Mouse (Mus musculus) kidney, postnatal 0 days (tissue): Measurements from ENCODE around the gene Prkca. TPM values are rescaled to one million over a fixed set of nuclear protein-coding genes. Genes with fewer than 3 reads are reported as not detected.

Experiments used
- ATAC-seq: fragments of 200-750 bp; cut with Nextera tagmentation; replicated peaks from 2 replicates; pipeline ENCODE4 v1.8.0; 2017; ENCODE audit warnings: low read depth, moderate number of reproducible peaks, moderate TSS enrichment, moderate library complexity; ENCODE audit not compliant: low FRiP score
- DNase-seq: peaks from one replicate; pipeline ENCODE4 v3.0.0-alpha.2; 2016; ENCODE audit warnings: low spot score
- H3K27ac ChIP-seq: fragments of 300-500 bp; sonication (generic); 2 replicates; pipeline ENCODE4 v1.5.1; 2014; ENCODE audit warnings: mild to moderate bottlenecking
- H3K27me3 ChIP-seq: fragments of 300-500 bp; sonication (generic); 2 replicates; pipeline ENCODE4 v1.6.1; 2014; ENCODE audit warnings: low read length, mixed read lengths; ENCODE audit not compliant: insufficient read depth
- H3K36me3 ChIP-seq: fragments of 300-500 bp; sonication (generic); 2 replicates; pipeline ENCODE4 v1.6.1; 2014; ENCODE audit warnings: low read length, mixed read lengths; ENCODE audit not compliant: insufficient read depth
- H3K4me1 ChIP-seq: fragments of 300-500 bp; sonication (generic); replicated peaks from 2 replicates; pipeline ENCODE4 v1.6.1; 2014; ENCODE audit warnings: antibody characterized with exemption, low read length, mixed read lengths; ENCODE audit not compliant: insufficient read depth
- H3K4me2 ChIP-seq: fragments of 300-500 bp; sonication (generic); 2 replicates; pipeline ENCODE4 v1.6.1; 2014; ENCODE audit warnings: mild to moderate bottlenecking, low read length, moderate library complexity, mixed read lengths
- H3K4me3 ChIP-seq: fragments of 300-500 bp; sonication (generic); replicated peaks from 2 replicates; pipeline ENCODE4 v1.5.1; 2014; ENCODE audit warnings: low read depth, low read length
- H3K9ac ChIP-seq: fragments of 300-500 bp; sonication (generic); 2 replicates; pipeline ENCODE4 v1.6.1; 2014; ENCODE audit warnings: low read depth, low read length
- H3K9me3 ChIP-seq: fragments of 300-500 bp; sonication (generic); replicated peaks from 2 replicates; pipeline ENCODE4 v1.6.1; 2016; ENCODE audit warnings: low read length, inconsistent platforms, mixed read lengths
- CTCF ChIP-seq: IDR thresholded peaks from 2 replicates; pipeline ENCODE4 v1.5.1; 2016; ENCODE audit warnings: antibody characterized with exemption, low read depth, mild to moderate bottlenecking, moderate library complexity
- WGBS: fragments of 180-500 bp; shearing (Covaris S2); extraction: QIAGEN DNeasy Blood & Tissue Kit; methylation state at CpG from one replicate; pipeline ENCODE4 v1.1.7; 2014; 5-methylcytosine and 5-hydroxymethylcytosine counted together
- polyA plus RNA-seq: library from polyadenylated mRNA; unstranded; fragments of >200 nt; fragmentation: Nextera tagmentation; extraction: Ambion mirVana; gene quantifications from 2 replicates; pipeline ENCODE4 v1.2.1, GENCODE M21; 2015

Prkca gene
- polyA plus RNA-seq, 1 experiment from 2014 or later: 9.3 TPM

DNA sequence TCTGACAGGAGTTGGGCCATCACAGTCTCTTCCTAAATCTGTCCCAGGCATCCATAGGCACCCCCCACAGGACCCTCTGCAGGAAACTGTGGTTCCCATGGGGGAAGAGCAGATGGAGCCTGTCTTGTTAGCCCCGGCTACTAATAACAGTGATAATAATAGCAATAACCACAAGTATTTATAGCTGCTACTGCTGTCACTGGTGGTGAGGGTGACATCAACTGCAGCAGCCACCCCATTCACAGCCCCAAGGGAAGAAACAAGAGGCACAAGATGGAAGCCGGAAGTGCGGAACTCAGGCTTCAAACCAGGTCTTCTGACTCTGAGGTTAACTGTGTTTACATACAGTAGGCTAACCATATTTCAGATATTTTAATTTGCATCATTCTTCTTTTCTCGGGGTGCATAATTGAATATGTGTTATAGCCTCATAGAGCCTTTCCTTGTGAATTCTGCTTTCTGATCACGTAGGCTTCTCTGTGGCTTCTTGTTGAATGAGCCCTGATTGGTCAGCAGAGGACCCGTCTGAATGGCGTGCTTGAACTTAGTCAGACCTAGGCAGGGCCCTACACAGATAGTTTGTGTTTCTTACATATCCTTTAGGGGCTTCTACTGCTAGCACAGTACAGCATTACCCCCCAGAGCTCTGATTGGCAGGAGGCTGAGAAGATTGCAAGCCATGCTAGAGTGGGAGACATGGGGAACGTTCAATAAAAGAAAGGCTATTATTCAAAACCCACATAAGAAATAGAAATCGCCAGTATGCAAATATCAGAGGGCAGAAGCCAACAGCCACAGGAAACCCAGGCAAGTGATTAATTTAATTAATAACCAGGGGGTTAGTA lies 189.5 kb downstream of the Prkca start:
- no peak for TF ChIP-seq CTCF
- ATAC-seq: no peak

DNA sequence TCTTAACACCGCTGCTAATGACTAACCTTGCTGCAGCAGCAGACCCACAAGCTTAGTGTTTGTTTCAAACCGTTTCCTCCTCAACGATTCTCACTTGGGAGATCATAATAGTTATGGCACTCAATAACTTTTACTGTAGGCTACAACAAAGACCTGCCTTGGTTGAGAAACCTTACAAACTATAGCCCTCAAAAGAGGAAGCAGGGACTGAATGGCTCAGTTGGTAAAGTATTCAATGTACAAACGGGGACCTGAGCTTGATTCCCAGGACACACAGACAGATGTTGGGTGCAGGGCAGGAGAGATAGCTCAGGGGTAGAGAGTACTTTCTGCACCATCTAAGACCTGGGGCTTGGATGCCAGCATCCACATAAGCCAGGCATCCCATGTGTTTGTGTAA lies 191.1 kb downstream of the Prkca start:
- H3K27me3 ChIP-seq: no peaks in the 10 kb centered on the region
- ATAC-seq: no peak
- H3K9me3 ChIP-seq: no peaks in the 10 kb centered on the region
- no peak overlapping the region for H3K9ac ChIP-seq
- no peak for TF ChIP-seq CTCF
- H3K4me3 ChIP-seq: no peak overlapping the region
- H3K4me1 ChIP-seq: peaks cover 24% of the 10 kb centered on the region; the same call in 1 of the 2 replicates
- H3K27ac ChIP-seq: no peak overlapping the region
- no peak for DNase-seq
- no peak overlapping the region for H3K4me2 ChIP-seq
- no peaks in the 10 kb centered on the region for H3K36me3 ChIP-seq
- WGBS: 43% methylated on average over 4 of the region's 4 CpGs

More for the DNA sequence above, 189.5 kb downstream of the Prkca start:
- no peak overlapping the region for H3K4me2 ChIP-seq
- no peaks in the 10 kb centered on the region for H3K36me3 ChIP-seq
- H3K9ac ChIP-seq: no peak overlapping the region
- H3K27me3 ChIP-seq: no peaks in the 10 kb centered on the region
- H3K4me1 ChIP-seq: peaks cover 24% of the 10 kb centered on the region; the same call in 1 of the 2 replicates
- DNase-seq: no peak
- no peaks in the 10 kb centered on the region for H3K9me3 ChIP-seq
- WGBS: 72% methylated on average over 9 of the region's 9 CpGs
- no peak overlapping the region for H3K4me3 ChIP-seq
- H3K27ac ChIP-seq: no peak overlapping the region

DNA sequence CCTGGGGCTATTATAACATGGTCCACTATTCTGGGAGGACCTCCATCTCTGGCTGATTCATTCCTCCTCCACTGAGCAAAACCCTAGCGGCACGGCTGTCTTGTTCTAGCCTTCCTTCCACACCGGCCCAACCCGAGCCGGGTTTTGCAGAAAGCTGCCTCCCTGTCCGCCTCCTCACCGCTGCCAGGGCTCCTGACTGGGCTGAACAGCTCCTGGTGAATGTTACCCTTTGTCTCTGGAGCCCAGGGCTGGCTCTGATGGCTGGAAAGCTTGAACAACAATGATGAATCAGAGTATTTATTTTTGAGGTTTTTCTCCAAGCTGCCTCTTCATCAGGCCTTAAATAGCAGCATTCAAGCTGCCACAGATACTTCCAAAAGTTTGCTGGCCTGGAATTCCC lies 193.3 kb downstream of the Prkca start:
- DNase-seq: no peak
- no peak overlapping the region for H3K4me3 ChIP-seq
- no peaks in the 10 kb centered on the region for H3K27me3 ChIP-seq
- H3K27ac ChIP-seq: no peak overlapping the region
- no peaks in the 10 kb centered on the region for H3K9me3 ChIP-seq
- H3K4me2 ChIP-seq: no peak overlapping the region
- no peak overlapping the region for H3K9ac ChIP-seq
- TF ChIP-seq CTCF: no peak
- no peak for ATAC-seq
- 55% methylated on average over 7 of the region's 7 CpGs for WGBS
- peaks cover 16% of the 10 kb centered on the region; the same call in 1 of the 2 replicates for H3K4me1 ChIP-seq
- no peaks in the 10 kb centered on the region for H3K36me3 ChIP-seq

DNA sequence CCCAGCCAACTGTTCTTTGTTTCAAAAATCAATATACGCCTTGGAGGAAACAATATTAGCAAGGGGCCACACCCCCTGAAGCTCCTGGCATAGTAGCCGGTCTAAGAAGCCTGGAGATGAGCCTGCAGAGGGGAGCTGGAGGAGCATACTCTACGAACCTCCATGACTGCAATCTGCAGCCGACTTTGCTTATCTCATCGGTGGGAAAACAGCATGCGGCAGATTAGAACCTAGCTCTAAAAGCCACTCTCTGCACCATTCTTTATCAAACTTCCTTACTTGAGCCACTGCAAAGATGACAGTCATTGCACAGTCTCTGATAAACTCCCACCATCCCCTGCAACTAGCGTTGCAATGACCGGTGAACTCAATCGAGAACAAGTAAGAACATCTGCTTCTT lies 194.5 kb downstream of the Prkca start:
- no peak for TF ChIP-seq CTCF
- Histone ChIP-seq H3K4me1 (peaks cover 11% of the 10 kb centered on the region; the same call in 1 of the 2 replicates), H3K4me2 (no peak overlapping the region), H3K27ac (no peak overlapping the region), H3K9ac (no peak overlapping the region), H3K9me3 (no peaks in the 10 kb centered on the region), H3K27me3 (no peaks in the 10 kb centered on the region), H3K4me3 (no peak overlapping the region), H3K36me3 (no peaks in the 10 kb centered on the region)
- DNase-seq (no peak), ATAC-seq (no peak)
- 77% methylated on average over 9 of the region's 9 CpGs for WGBS

DNA sequence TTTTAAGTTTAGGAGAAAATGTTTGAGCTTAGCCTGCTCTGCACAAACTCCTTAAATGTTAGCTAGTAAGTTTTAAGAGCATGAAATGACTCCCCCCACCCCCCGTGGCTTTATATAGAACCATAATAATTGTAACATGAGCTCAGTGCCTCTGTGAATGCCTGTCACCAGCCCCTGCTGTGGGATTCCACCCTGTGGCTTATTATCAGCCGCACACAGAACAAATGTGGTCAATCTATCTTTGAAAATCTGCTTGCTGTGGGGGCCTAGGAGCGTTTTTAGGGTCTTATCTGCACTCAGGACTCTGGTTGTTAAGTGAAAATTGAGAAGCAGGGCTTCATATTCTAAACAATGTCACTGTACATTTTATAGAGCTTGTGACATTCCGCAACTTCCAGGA lies 195.2 kb downstream of the Prkca start:
- no peaks in the 10 kb centered on the region for H3K36me3 ChIP-seq
- no peak overlapping the region for H3K4me3 ChIP-seq
- H3K4me1 ChIP-seq: peaks cover 5% of the 10 kb centered on the region; the same call in 1 of the 2 replicates
- H3K9me3 ChIP-seq: no peaks in the 10 kb centered on the region
- DNase-seq (no peak), ATAC-seq (no peak)
- no peak overlapping the region for H3K9ac ChIP-seq
- TF ChIP-seq CTCF: no peak
- no peaks in the 10 kb centered on the region for H3K27me3 ChIP-seq
- WGBS: 52% methylated on average over 4 of the region's 4 CpGs
- no peak overlapping the region for H3K4me2 ChIP-seq
- no peak overlapping the region for H3K27ac ChIP-seq

DNA sequence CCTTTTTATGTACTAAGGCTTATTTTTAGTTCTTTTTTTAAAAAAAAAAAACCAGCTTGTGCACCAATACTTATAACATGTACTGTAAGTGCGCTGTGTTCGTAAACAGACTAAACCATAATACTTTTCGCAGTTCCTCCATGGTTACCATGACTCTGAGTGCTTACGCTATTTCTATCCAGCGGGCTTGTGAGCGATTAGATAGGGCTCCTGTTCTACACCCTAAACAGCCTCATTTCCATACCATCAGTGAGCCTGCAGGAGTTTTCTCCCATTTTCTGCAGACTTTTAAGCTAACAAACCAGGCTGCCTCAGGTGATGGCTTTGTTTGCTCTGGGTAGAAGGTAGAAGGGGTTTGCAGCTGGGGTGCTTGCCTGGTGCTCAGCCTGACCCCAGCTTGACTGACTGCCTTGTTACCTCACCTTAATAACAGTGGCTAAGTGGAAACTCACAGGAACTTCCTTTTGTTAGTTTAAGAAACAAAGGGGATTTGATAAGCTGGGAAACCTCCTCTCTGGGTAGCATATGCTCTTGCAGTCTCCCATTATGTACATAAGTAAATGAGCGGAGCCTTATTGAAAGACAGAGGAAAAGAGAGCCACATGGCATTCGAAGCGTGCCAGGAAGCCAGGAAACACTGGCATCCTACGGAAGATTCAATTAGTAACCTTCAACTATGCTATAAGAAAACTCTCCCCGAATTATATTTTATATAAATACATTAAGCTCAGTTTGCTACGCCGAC lies 197.8 kb downstream of the Prkca start:
- DNase-seq: no peak
- WGBS: 80% methylated on average over 13 of the region's 13 CpGs

More for the DNA sequence above, 197.8 kb downstream of the Prkca start:
- Histone ChIP-seq H3K9ac (no peak overlapping the region), H3K27me3 (no peaks in the 10 kb centered on the region), H3K4me3 (no peak overlapping the region), H3K4me2 (no peak overlapping the region), H3K27ac (no peak overlapping the region), H3K36me3 (no peaks in the 10 kb centered on the region), H3K4me1 (no peaks in the 10 kb centered on the region; the same call in 1 of the 2 replicates), H3K9me3 (no peaks in the 10 kb centered on the region)
- no peak for ATAC-seq
- no peak for TF ChIP-seq CTCF
